Mouse (Mus musculus) lung, postnatal 0 days (tissue): ENCODE data around the gene Pdzrn4.

Source experiments
- CTCF ChIP-seq: IDR thresholded peaks from 2 replicates; pipeline ENCODE4 v1.5.1; 2016; ENCODE audit warnings: antibody characterized with exemption, mild to moderate bottlenecking
- EP300 ChIP-seq: IDR thresholded peaks from 2 replicates; pipeline ENCODE4 v1.6.1; 2016; ENCODE audit warnings: antibody characterized with exemption, mild to moderate bottlenecking, control low read depth

DNA sequence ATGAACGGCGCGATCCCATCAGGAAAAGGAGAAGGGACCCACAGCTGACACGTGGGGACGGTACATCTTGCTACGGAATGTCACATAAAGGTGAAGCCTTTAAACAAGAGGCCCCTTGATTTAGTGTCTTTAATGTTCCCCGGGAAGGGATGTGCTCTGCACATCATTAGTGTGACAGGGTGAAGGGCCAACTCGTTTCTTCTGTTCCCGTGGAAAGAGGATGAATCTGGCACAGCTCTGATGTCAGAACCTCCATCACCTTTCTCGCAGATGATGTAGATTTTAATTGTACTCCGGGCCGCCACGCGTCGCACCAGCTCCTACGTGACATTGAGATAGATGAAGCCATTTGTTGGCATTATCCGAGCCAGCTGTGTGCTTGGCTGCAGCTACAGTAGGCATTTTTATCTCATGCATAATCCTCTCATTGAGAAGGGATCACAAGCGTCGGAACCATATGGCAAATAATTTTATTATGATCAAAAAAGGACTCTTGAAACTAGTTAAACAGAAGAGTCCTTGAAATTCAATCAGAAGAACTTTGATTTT is 124.1 kb downstream of the Pdzrn4 start:
- TF ChIP-seq CTCF: no peak
- TF ChIP-seq EP300: no peak
